Mouse (Mus musculus) 3134 (cell line): Measurements from ENCODE around the gene Actr1a.

Source experiments
- DNase-seq: peaks from one replicate; pipeline ENCODE4 v3.0.0-alpha.2; 2011; ENCODE audit warnings: low spot score; ENCODE audit not compliant: insufficient read length; ENCODE audit errors: extremely low read depth

Actr1a gene

GRCm38 (mm10) chr19:46328081-46329030, 67.2 kb downstream of the Actr1a start, which contains the start of gene Fbxl15:
Fbxl15 (plus strand) TSS chr19:46328184.
- DNase-seq, result peak; percentile 95

- no peak for DNase-seq
Measured at GRCm38 (mm10) chr19:46327531-46328064, 68.0 kb downstream of the Actr1a start.
